In genomic region chr10:14017338-14017737, GRCm38 (mm10) we compare ENCODE assay signal across 16 mouse cellular contexts. TPM values are rescaled to one million over a fixed set of nuclear protein-coding genes. Genes with fewer than 3 reads are reported as not detected.
A peak's percentile ranks its signal among the peaks of the same experiment; 100 is the strongest.
DNase-seq lines count a peak whose midpoint lies in the region; ATAC-seq and TF ChIP-seq lines count a peak whose summit lies in the region.
"Had no signal": no experiment of that assay in that cellular context is flagged by ENCODE, and none has a peak within 500 bp of the region (broad histone marks: within the 10 kb centered on the region; RNA-seq: fewer than 3 reads in every experiment).

No protein-coding gene starts in this region.

- no peak for DNase-seq in heart, embryonic 10.5 days (ENCODE audit: low spot score)
- DNase-seq in heart, postnatal 10 days, result no peak
- no peak for DNase-seq in kidney, postnatal 36 days
- no peak for DNase-seq in CH12.LX (ENCODE audit: extremely low read depth)
- no peak for DNase-seq in cerebellum, adult 11-12 months
- DNase-seq: gastrocnemius, postnatal 36 days; thymus, postnatal 36 days had no signal

- H3K27ac ChIP-seq in heart, embryonic 10.5 days, result peak overlapping the region; percentile 85
- H3K27ac ChIP-seq in kidney, embryonic 15.5 days, result peak overlapping the region; percentile 87
- peak overlapping the region; percentile 65 for H3K27ac ChIP-seq in CH12.LX (ENCODE audit: insufficient read depth, low read depth)
- peak overlapping the region; percentile 35; the same call in 1 of the 2 replicates for H3K27ac ChIP-seq in macrophage
- H3K27ac ChIP-seq: forebrain, embryonic 13.5 days; intestine, embryonic 15.5 days; limb, embryonic 13.5 days; liver, embryonic 14.5 days had no signal

- H3K79me2 ChIP-seq in CH12.LX (replicated peaks; ENCODE audit: control insufficient read depth, extremely low read depth, insufficient read depth, poor library complexity, severe bottlenecking) (no peaks in the 10 kb centered on the region), macrophage (ENCODE audit: inconsistent target) (no peaks in the 10 kb centered on the region)

- in situ Hi-C loops in CH12.LX (cut with MboI; ENCODE audit: low pct_ligation_motif_present, low pct_unique_long_range_greater_than_20kb, low sequenced_read_pairs), result no loop called here

- WGBS in heart, embryonic 10.5 days, result 54% methylated on average over 2 of the region's 2 CpGs
- 75% methylated on average over 2 of the region's 2 CpGs for WGBS in kidney, embryonic 15.5 days
- 87% methylated on average over 2 of the region's 2 CpGs for WGBS in macrophage (ENCODE audit: missing documents)

- H3K9me3 ChIP-seq in heart, embryonic 10.5 days, result no peaks in the 10 kb centered on the region
- H3K9me3 ChIP-seq in kidney, embryonic 15.5 days (replicated peaks), result no peaks in the 10 kb centered on the region
- H3K9me3 ChIP-seq in CH12.LX (replicated peaks; ENCODE audit: low read length), result no peaks in the 10 kb centered on the region
- H3K9me3 ChIP-seq: forebrain, embryonic 13.5 days; hindbrain, embryonic 13.5 days; intestine, embryonic 15.5 days; limb, embryonic 13.5 days; megakaryocyte, embryonic 14.5 days had no signal

- no peaks in the 10 kb centered on the region for H3K27me3 ChIP-seq in heart, embryonic 10.5 days (ENCODE audit: insufficient read depth, poor library complexity, severe bottlenecking)
- H3K27me3 ChIP-seq in kidney, embryonic 15.5 days, result no peaks in the 10 kb centered on the region
- H3K27me3 ChIP-seq in CH12.LX (replicated peaks), result no peaks in the 10 kb centered on the region
- H3K27me3 ChIP-seq: forebrain, embryonic 13.5 days; hindbrain, embryonic 13.5 days; intestine, embryonic 15.5 days; megakaryocyte, embryonic 14.5 days; Patski had no signal

- TF ChIP-seq EP300 in CH12.LX (IDR thresholded peaks at IDR 0.05; ENCODE audit: low read length), result no peak

- no peaks in the 10 kb centered on the region for H3K36me3 ChIP-seq in heart, embryonic 10.5 days
- H3K36me3 ChIP-seq in kidney, embryonic 15.5 days, result no peaks in the 10 kb centered on the region
- H3K36me3 ChIP-seq in CH12.LX (replicated peaks in 1 of 2; ENCODE audit: control insufficient read depth in 1 of 2, insufficient read depth in 1 of 2, low read length in 1 of 2) (no peaks in the 10 kb centered on the region), macrophage (ENCODE audit: inconsistent target) (no peaks in the 10 kb centered on the region)
- H3K36me3 ChIP-seq: hindbrain, embryonic 13.5 days; intestine, embryonic 15.5 days; limb, embryonic 13.5 days had no signal

- no peak for TF ChIP-seq CTCF in CH12.LX (conservative IDR thresholded peaks at IDR 0.05 in 1 of 2, IDR thresholded peaks at IDR 0.05 in 1 of 2; ENCODE audit: low read depth in 2 of 2, low read length in 2 of 2)

- peaks cover 38% of the 10 kb centered on the region; the same call in 1 of the 2 replicates for H3K4me1 ChIP-seq in heart, embryonic 10.5 days
- peaks cover 26% of the 10 kb centered on the region for H3K4me1 ChIP-seq in kidney, embryonic 15.5 days
- H3K4me1 ChIP-seq in CH12.LX (ENCODE audit: control insufficient read depth in 1 of 2, insufficient read depth in 2 of 2), result peaks cover 7 to 42% of the 10 kb centered on the region in 2 experiments

- no peak for TF ChIP-seq RAD21 in CH12.LX (IDR thresholded peaks at IDR 0.05; ENCODE audit: low read depth, low read length)

- no peak overlapping the region for H3K4me2 ChIP-seq in kidney, embryonic 15.5 days
- peak overlapping the region; percentile 93 for H3K4me2 ChIP-seq in CH12.LX (ENCODE audit: insufficient read depth, low read depth, poor library complexity, severe bottlenecking)

- intact Hi-C loops in heart, postnatal 10 days (cut with DNase I), result loop anchor here (2.0 to 5.0 kb wide), 3 partner anchors 40 to 70 kb away; partner anchors contain the start of gene Hivep2

- ATAC-seq in kidney, embryonic 15.5 days (replicated peaks; ENCODE audit: low FRiP score), result no peak

- H3K9ac ChIP-seq in kidney, embryonic 15.5 days, result no peak overlapping the region
- 0 out of 2 replicates have a peak overlapping the region, but pooled peaks have one; percentile 16 for H3K9ac ChIP-seq in CH12.LX (ENCODE audit: insufficient read depth, low read depth)
- H3K9ac ChIP-seq: forebrain, embryonic 13.5 days; intestine, embryonic 15.5 days; liver, embryonic 14.5 days had no signal

- no peak for TF ChIP-seq POLR2A in CH12.LX (IDR thresholded peaks at IDR 0.05; ENCODE audit: low read depth, low read length)

- H3K4me3 ChIP-seq in heart, embryonic 10.5 days, result peak overlapping the region; percentile 53
- no peak overlapping the region for H3K4me3 ChIP-seq in kidney, embryonic 15.5 days (replicated peaks)
- H3K4me3 ChIP-seq in CH12.LX (replicated peaks in 1 of 3; ENCODE audit: low read depth in 2 of 3, low read length in 2 of 3, poor library complexity in 1 of 3), result no peak overlapping the region
- no peak overlapping the region for H3K4me3 ChIP-seq in macrophage (ENCODE audit: inconsistent target)
- H3K4me3 ChIP-seq: forebrain, embryonic 13.5 days had no signal

- dilution Hi-C loops in CH12.LX (cut with MboI; ENCODE audit: extremely low pct_ligation_motif_present, extremely low pct_unique_long_range_greater_than_20kb, low sequenced_read_pairs), result no loop called here

TF ChIP-seq in CH12.LX, 34 proteins besides CTCF, POLR2A, EP300 and RAD21:
- TF ChIP-seq TBP (conservative IDR thresholded peaks at IDR 0.05; ENCODE audit: low read depth, low read length) (0 out of 2 replicates have a peak, but pooled peaks have one; percentile 4), MYC (IDR thresholded peaks at IDR 0.05; ENCODE audit: low read depth, low read length) (no peak)

RNA-seq across cellular contexts. Expression of gene Hivep2, which starts 51.5 kb away (rescaled TPM):
- 3.4 and 4.1 TPM in 2 replicates for polyA plus RNA-seq in heart, embryonic 10.5 days (2016; fragmentation: Nextera tagmentation; extraction: Ambion mirVana)
- total RNA-seq in heart, postnatal 10 days (2021), result 10 to 100 TPM; 25.7 to 28.4 TPM
- 4.6 and 5.9 TPM in 2 replicates for polyA plus RNA-seq in kidney, embryonic 15.5 days (2015; fragmentation: Nextera tagmentation; extraction: Ambion mirVana)
- 1.8 and 2.7 TPM in 2 replicates for total RNA-seq in CH12.LX (2012; rRNA removed)
- 0.59 and 0.77 TPM in 2 replicates for total RNA-seq in CH12.LX (2014; rRNA removed)
- polyA plus RNA-seq in CH12.LX (2012; ENCODE audit: insufficient read length, low read depth), result 1.1 and 1.4 TPM in 2 replicates
- 100 to 1,000 TPM in 9 of 26 experiments, 10 to 100 TPM in 17; 14.2 to 496 (median 34.9) TPM for total RNA-seq in macrophage (2018; cell fraction: chromatin; rRNA removed)
- total RNA-seq in macrophage (2018; cell fraction: cytosol; rRNA removed), result 10 to 100 TPM in 4 of 26 experiments, 1 to 10 TPM in 22; 2.5 to 66.5 (median 5.7) TPM
- total RNA-seq in macrophage (2018; cell fraction: nucleus; rRNA removed), result 100 to 1,000 TPM in 5 of 26 experiments, 10 to 100 TPM in 21; 10.3 to 337 (median 21.3) TPM
- polyA plus RNA-seq in macrophage (2018), result 2.0 to 3.3 TPM (median 3.2 TPM) in 3 replicates

Comparison
In these comparisons a context has a peak if more than half of its experiments do, and no peak if none do; other contexts are left out.
1. H3K27ac ChIP-seq: peak in every context shown above with its lines; median percentile 87 in kidney, embryonic 15.5 days; 85 in heart, embryonic 10.5 days; 65 in CH12.LX; 35 in macrophage.